Mouse (Mus musculus) thymus, adult 2 months (tissue): ENCODE measurements around the gene Chmp2b. TPM values are rescaled to one million over a fixed set of nuclear protein-coding genes. Genes with fewer than 3 reads are reported as not detected.
A peak's percentile ranks its signal among the peaks of the same experiment; 100 is the strongest.

Experiments used
- DNase-seq: peaks from one replicate; pipeline ENCODE4 v3.0.0; 2021
- H3K27ac ChIP-seq: fragments of 200-500 bp; 2 replicates; pipeline ENCODE4 v1.5.1; 2012; ENCODE audit warnings: low read length, control low read depth; ENCODE audit not compliant: control insufficient read depth, insufficient read depth
- H3K27me3 ChIP-seq: fragments of 200-500 bp; 2 replicates; pipeline ENCODE4 v1.6.1; 2012; ENCODE audit warnings: mild to moderate bottlenecking, low read length, moderate library complexity, mixed read lengths; ENCODE audit not compliant: control insufficient read depth, insufficient read depth
- H3K36me3 ChIP-seq: fragments of 200-500 bp; 2 replicates; pipeline ENCODE4 v1.6.1; 2012; ENCODE audit warnings: mild to moderate bottlenecking, low read length, moderate library complexity; ENCODE audit not compliant: control insufficient read depth, insufficient read depth
- H3K4me1 ChIP-seq: fragments of 200-500 bp; replicated peaks from 2 replicates; pipeline ENCODE4 v1.6.1; 2012; ENCODE audit warnings: low read length; ENCODE audit not compliant: control insufficient read depth, insufficient read depth
- H3K4me3 ChIP-seq: fragments of 200-500 bp; 2 replicates; pipeline ENCODE4 v1.5.1; 2012; ENCODE audit warnings: mild to moderate bottlenecking, low read length, control low read depth, moderate library complexity; ENCODE audit not compliant: control insufficient read depth, insufficient read depth
- CTCF ChIP-seq: fragments of 200-500 bp; IDR thresholded peaks from 2 replicates; pipeline ENCODE4 v1.5.1; 2012; ENCODE audit warnings: mild to moderate bottlenecking, control low read depth, low read length, moderate library complexity, borderline replicate concordance; ENCODE audit not compliant: control insufficient read depth, poor library complexity, insufficient read depth; ENCODE audit errors: extremely low read depth
- POLR2A ChIP-seq: fragments of 200-500 bp; IDR thresholded peaks from 2 replicates; pipeline ENCODE4 v1.6.1; 2012; ENCODE audit warnings: mild to moderate bottlenecking, low read length, control low read depth, moderate library complexity; ENCODE audit not compliant: control insufficient read depth, poor library complexity, insufficient read depth; ENCODE audit errors: extremely low read depth
- WGBS: fragments of 180-500 bp; shearing (Covaris S2); methylation state at CpG from one replicate; pipeline ENCODE4 v1.1.7; 2018; 5-methylcytosine and 5-hydroxymethylcytosine counted together
- polyA plus RNA-seq: library from polyadenylated mRNA; depleted of rRNA; stranded (reverse); fragments of >200 nt; gene quantifications from 2 replicates; pipeline ENCODE4 v1.2.3, GENCODE M21; 2012; rRNA removed

Chmp2b gene
- 11.2 and 11.8 TPM in 2 replicates for polyA plus RNA-seq

GRCm38 (mm10) chr16:65561963-65562863, at the start of gene Chmp2b:
Gene Chmp2b, minus strand, starts transcription at chr16:65562726.
- DNase-seq, result peak; percentile 81
- H3K27me3 ChIP-seq, result no peaks in the 10 kb centered on the region
- H3K27ac ChIP-seq, result no peak within 1 kb of the TSS
- peak within 1 kb of the TSS; percentile 69 for H3K4me3 ChIP-seq
- H3K4me1 ChIP-seq, result peaks cover 6% of the 10 kb centered on the region
- H3K36me3 ChIP-seq, result no peaks in the 10 kb centered on the region
- TF ChIP-seq CTCF (peak; percentile 23; the same call in 1 of the 2 replicates), POLR2A (0 out of 2 replicates have a peak, but pooled peaks have one; percentile 13)
- WGBS, result under 1% methylated on average over 69 of the region's 69 CpGs

- Histone ChIP-seq H3K27me3 (no peaks in the 10 kb centered on the region), H3K4me3 (no peak overlapping the region), H3K4me1 (no peaks in the 10 kb centered on the region), H3K36me3 (no peaks in the 10 kb centered on the region), H3K27ac (no peak overlapping the region)
- no peak for DNase-seq
- WGBS, result 88% methylated on average over 1 of the region's 1 CpGs
- TF ChIP-seq POLR2A (no peak), CTCF (no peak)
Observed at GRCm38 (mm10) chr16:65611678-65612077, 49.2 kb upstream of the Chmp2b start.

GRCm38 (mm10) chr16:65600798-65601197, 38.3 kb upstream of the Chmp2b start:
- DNase-seq, result no peak
- Histone ChIP-seq H3K27ac (no peak overlapping the region), H3K36me3 (no peaks in the 10 kb centered on the region), H3K4me1 (no peaks in the 10 kb centered on the region), H3K27me3 (no peaks in the 10 kb centered on the region), H3K4me3 (no peak overlapping the region)
- no peak for TF ChIP-seq CTCF
- no peak for TF ChIP-seq POLR2A
- WGBS, result 95% methylated on average over 4 of the region's 4 CpGs

GRCm38 (mm10) chr16:65586111-65586865, 23.8 kb upstream of the Chmp2b start:
- no peak for DNase-seq

GRCm38 (mm10) chr16:65585699-65586098, 23.2 kb upstream of the Chmp2b start:
- Histone ChIP-seq H3K36me3 (no peaks in the 10 kb centered on the region), H3K27me3 (no peaks in the 10 kb centered on the region), H3K4me3 (no peak overlapping the region), H3K4me1 (no peaks in the 10 kb centered on the region), H3K27ac (no peak overlapping the region)
- TF ChIP-seq CTCF, result no peak
- TF ChIP-seq POLR2A, result no peak
- DNase-seq, result no peak
- WGBS, result 87% methylated on average over 2 of the region's 2 CpGs

More at GRCm38 (mm10) chr16:65586111-65586865, 23.8 kb upstream of the Chmp2b start:
- Histone ChIP-seq H3K27me3 (no peaks in the 10 kb centered on the region), H3K4me1 (no peaks in the 10 kb centered on the region), H3K36me3 (no peaks in the 10 kb centered on the region), H3K4me3 (no peak overlapping the region), H3K27ac (no peak overlapping the region)
- TF ChIP-seq POLR2A (no peak), CTCF (no peak)
- 91% methylated on average over 7 of the region's 7 CpGs for WGBS

- Histone ChIP-seq H3K36me3 (no peaks in the 10 kb centered on the region), H3K4me1 (no peaks in the 10 kb centered on the region), H3K27me3 (no peaks in the 10 kb centered on the region), H3K4me3 (no peak overlapping the region), H3K27ac (no peak overlapping the region)
- WGBS, result 52% methylated on average over 6 of the region's 6 CpGs
- no peak for DNase-seq
- TF ChIP-seq POLR2A (no peak), CTCF (no peak)
Observed at GRCm38 (mm10) chr16:65577298-65578029, 14.9 kb upstream of the Chmp2b start.
